Comparison of ENCODE assay signal across 20 mouse cellular contexts in the genomic region with DNA sequence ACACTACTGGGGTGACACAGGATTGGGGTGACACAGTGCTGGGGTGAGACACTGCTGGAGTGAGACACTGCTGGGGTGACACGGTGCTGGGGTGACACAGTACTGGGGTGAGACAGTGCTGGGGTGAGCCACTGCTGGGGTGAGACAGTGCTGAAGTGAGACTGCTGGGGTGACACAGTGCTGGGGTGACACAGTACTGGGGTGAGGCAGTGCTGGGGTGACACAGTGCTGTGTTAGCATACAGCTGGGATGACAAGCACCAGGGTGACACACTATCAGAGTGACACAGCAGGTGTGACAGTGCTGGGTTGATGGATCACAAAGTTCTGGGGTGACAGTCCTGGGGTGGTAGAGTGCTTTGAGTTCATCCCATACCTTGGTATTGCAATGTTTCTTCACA.
DNase-seq lines count a peak whose midpoint lies in the region; ATAC-seq lines count a peak whose summit lies in the region.
"Had no signal": no experiment of that assay in that cellular context is flagged by ENCODE, and none has a peak within 500 bp of the region (broad histone marks: within the 10 kb centered on the region; RNA-seq: fewer than 3 reads in every experiment).

No protein-coding gene starts in this region.

- no peak overlapping the region for H3K9ac ChIP-seq in heart, embryonic 15.5 days
- H3K9ac ChIP-seq: liver, embryonic 12.5 days had no signal

- H3K27ac ChIP-seq in heart, embryonic 15.5 days = no peak overlapping the region
- H3K27ac ChIP-seq: forebrain, embryonic 10.5 days; liver, embryonic 12.5 days had no signal

- peak; percentile 64; the same call in 1 of the 2 replicates for ATAC-seq in cerebellum, adult (ENCODE audit: insufficient number of reproducible peaks, low FRiP score, low TSS enrichment)
- 0 out of 2 replicates have a peak, but pooled peaks have one; percentile 39 for ATAC-seq in heart, embryonic 15.5 days (replicated peaks; ENCODE audit: insufficient number of reproducible peaks, insufficient read depth, low FRiP score, low read depth)
- no peak for ATAC-seq in megakaryocyte, adult 5-6 weeks (ENCODE audit: poor library complexity, severe bottlenecking)
- 0 out of 2 replicates have a peak, but pooled peaks have one; percentile 14 for ATAC-seq in granulocyte monocyte progenitor cell, adult 5-6 weeks (replicated peaks; ENCODE audit: poor library complexity, severe bottlenecking)
- ATAC-seq: liver, embryonic 12.5 days; Patski had no signal

- no peaks in the 10 kb centered on the region for H3K36me3 ChIP-seq in heart, embryonic 15.5 days
- no peaks in the 10 kb centered on the region for H3K36me3 ChIP-seq in megakaryocyte, embryonic 14.5 days (replicated peaks; ENCODE audit: low read length)
- H3K36me3 ChIP-seq: forebrain, embryonic 10.5 days; liver, embryonic 12.5 days had no signal

- no peak overlapping the region for H3K4me2 ChIP-seq in heart, embryonic 15.5 days
- H3K4me2 ChIP-seq: liver, embryonic 12.5 days had no signal

- no peak overlapping the region for H3K4me3 ChIP-seq in heart, embryonic 15.5 days
- H3K4me3 ChIP-seq in megakaryocyte, embryonic 14.5 days (replicated peaks) = peak overlapping the region; percentile 19
- H3K4me3 ChIP-seq: forebrain, embryonic 10.5 days; liver, embryonic 12.5 days; myocyte had no signal

- H3K9me3 ChIP-seq in heart, embryonic 15.5 days (replicated peaks) = no peaks in the 10 kb centered on the region
- peaks cover 17% of the 10 kb centered on the region for H3K9me3 ChIP-seq in megakaryocyte, embryonic 14.5 days
- H3K9me3 ChIP-seq: forebrain, embryonic 10.5 days; liver, embryonic 12.5 days had no signal

- WGBS in heart, embryonic 15.5 days = 71% methylated on average over 1 of the region's 1 CpGs

- intact Hi-C loops in heart, postnatal 14 days (cut with DNase I) = no loop called here

- DNase-seq in cerebellum, postnatal 14 days = no peak
- no peak for DNase-seq in heart, postnatal 14 days
- no peak for DNase-seq in gastrocnemius, postnatal 25 days
- DNase-seq: adrenal gland, adult 8-10 months; cerebellum, adult 9-11 months; gastrocnemius, postnatal 10 days; heart, postnatal 4 days; kidney, adult 18-20 months; kidney, postnatal 25 days; lung, adult 2 months; retina, postnatal 1 day had no signal

- H3K27me3 ChIP-seq in heart, embryonic 15.5 days = no peaks in the 10 kb centered on the region
- no peaks in the 10 kb centered on the region for H3K27me3 ChIP-seq in megakaryocyte, embryonic 14.5 days (replicated peaks)
- H3K27me3 ChIP-seq: liver, embryonic 12.5 days; Patski had no signal

- no peaks in the 10 kb centered on the region for H3K4me1 ChIP-seq in heart, embryonic 15.5 days (replicated peaks)
- H3K4me1 ChIP-seq in megakaryocyte, embryonic 14.5 days = no peaks in the 10 kb centered on the region
- H3K4me1 ChIP-seq: liver, embryonic 12.5 days had no signal
